Mouse (Mus musculus) limb, embryonic 13.5 days (tissue): ENCODE measurements around the gene Ppcs. TPM values are rescaled to one million over a fixed set of nuclear protein-coding genes. Genes with fewer than 3 reads are reported as not detected.

Source experiments
- ATAC-seq: fragments of 200-750 bp; cut with Nextera tagmentation; 2 replicates; pipeline ENCODE4 v1.8.0; 2017; ENCODE audit warnings: low read depth, moderate number of reproducible peaks, moderate TSS enrichment; ENCODE audit not compliant: low FRiP score
- H3K27ac ChIP-seq: fragments of 300-500 bp; sonication (generic); 2 replicates; pipeline ENCODE4 v1.5.1; 2015; ENCODE audit warnings: inconsistent platforms, mild to moderate bottlenecking, moderate library complexity
- H3K27me3 ChIP-seq: fragments of 300-500 bp; sonication (generic); 2 replicates; pipeline ENCODE4 v1.6.1; 2015; ENCODE audit warnings: mild to moderate bottlenecking, inconsistent platforms
- H3K36me3 ChIP-seq: fragments of 300-500 bp; sonication (generic); 2 replicates; pipeline ENCODE4 v1.6.1; 2015; ENCODE audit warnings: inconsistent platforms, mild to moderate bottlenecking, moderate library complexity
- H3K4me1 ChIP-seq: fragments of 300-500 bp; sonication (generic); 2 replicates; pipeline ENCODE4 v1.6.1; 2015; ENCODE audit warnings: inconsistent platforms
- H3K4me2 ChIP-seq: fragments of 300-500 bp; sonication (generic); replicated peaks from 2 replicates; pipeline ENCODE4 v1.6.1; 2015; ENCODE audit warnings: inconsistent platforms, mild to moderate bottlenecking, moderate library complexity
- H3K4me3 ChIP-seq: fragments of 300-500 bp; sonication (generic); 2 replicates; pipeline ENCODE4 v1.5.1; 2015; ENCODE audit warnings: moderate library complexity, mild to moderate bottlenecking, inconsistent platforms
- H3K9ac ChIP-seq: fragments of 300-500 bp; sonication (generic); 2 replicates; pipeline ENCODE4 v1.6.1; 2015; ENCODE audit warnings: mild to moderate bottlenecking, inconsistent platforms
- H3K9me3 ChIP-seq: fragments of 300-500 bp; sonication (generic); 2 replicates; pipeline ENCODE4 v1.6.1; 2016; ENCODE audit warnings: inconsistent platforms
- WGBS: fragments of 180-500 bp; shearing (Covaris S2); methylation state at CpG from one replicate; pipeline ENCODE4 v1.1.7; 2015; 5-methylcytosine and 5-hydroxymethylcytosine counted together
- polyA plus RNA-seq: library from polyadenylated mRNA; unstranded; fragments of >200 nt; fragmentation: Nextera tagmentation; extraction: Ambion mirVana; gene quantifications from 2 replicates; pipeline ENCODE4 v1.2.1, GENCODE M21; 2015

Gene Ppcs
- polyA plus RNA-seq, 1 experiment from 2014 or later = 29.3 TPM

DNA sequence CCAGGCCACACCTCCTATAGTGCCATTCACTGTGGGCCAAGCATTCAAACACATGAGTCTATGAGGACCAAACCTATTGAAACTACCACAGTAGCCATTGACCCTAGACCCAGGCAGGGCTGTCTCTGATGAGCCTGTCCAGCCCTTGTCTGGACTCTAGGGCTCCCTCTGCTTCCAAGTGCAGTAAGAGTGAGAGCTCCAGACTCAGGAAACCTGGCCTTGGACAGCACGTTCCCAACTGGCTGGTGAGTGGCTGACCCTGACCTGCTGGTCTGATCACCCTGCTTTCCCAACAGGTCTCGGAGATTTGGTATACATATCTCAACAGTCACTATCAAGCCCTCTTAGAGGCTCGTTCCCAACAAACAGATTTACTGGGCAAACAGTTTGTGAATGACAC lies 25.6 kb upstream of the Ppcs start:
- Histone ChIP-seq H3K4me3 (no peak overlapping the region), H3K4me1 (no peaks in the 10 kb centered on the region), H3K36me3 (no peaks in the 10 kb centered on the region), H3K27ac (no peak overlapping the region), H3K9me3 (no peaks in the 10 kb centered on the region), H3K4me2 (no peak overlapping the region), H3K27me3 (no peaks in the 10 kb centered on the region), H3K9ac (no peak overlapping the region)
- ATAC-seq = no peak
- WGBS = 84% methylated on average over 3 of the region's 3 CpGs

DNA sequence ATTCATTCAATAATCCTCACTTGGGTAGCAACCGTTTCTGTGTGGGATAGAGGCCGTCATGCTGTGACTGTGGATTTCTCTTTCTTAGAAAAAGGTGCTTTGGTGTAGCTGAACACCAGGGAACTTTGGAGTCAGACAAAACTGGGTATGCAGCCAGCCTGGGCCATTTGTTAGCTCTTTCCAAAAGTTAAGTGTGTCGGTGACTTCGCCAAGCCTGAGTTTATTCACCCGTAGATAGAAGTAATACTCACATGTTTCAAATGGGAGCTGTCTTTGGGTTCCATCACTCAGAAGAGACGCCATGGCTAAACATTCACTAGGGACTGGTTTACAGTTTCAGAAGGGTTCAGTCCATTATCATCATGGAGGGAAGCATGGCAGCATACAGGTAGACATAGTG lies 25.0 kb upstream of the Ppcs start:
- no peaks in the 10 kb centered on the region for H3K27me3 ChIP-seq
- no peak overlapping the region for H3K4me2 ChIP-seq
- no peaks in the 10 kb centered on the region for H3K36me3 ChIP-seq
- H3K9me3 ChIP-seq = no peaks in the 10 kb centered on the region
- no peak overlapping the region for H3K9ac ChIP-seq
- no peak overlapping the region for H3K27ac ChIP-seq
- WGBS = 89% methylated on average over 6 of the region's 6 CpGs
- ATAC-seq = no peak
- H3K4me1 ChIP-seq = 0 out of 2 replicates have a peak, but pooled peaks cover 5% of the 10 kb centered on the region
- no peak overlapping the region for H3K4me3 ChIP-seq

DNA sequence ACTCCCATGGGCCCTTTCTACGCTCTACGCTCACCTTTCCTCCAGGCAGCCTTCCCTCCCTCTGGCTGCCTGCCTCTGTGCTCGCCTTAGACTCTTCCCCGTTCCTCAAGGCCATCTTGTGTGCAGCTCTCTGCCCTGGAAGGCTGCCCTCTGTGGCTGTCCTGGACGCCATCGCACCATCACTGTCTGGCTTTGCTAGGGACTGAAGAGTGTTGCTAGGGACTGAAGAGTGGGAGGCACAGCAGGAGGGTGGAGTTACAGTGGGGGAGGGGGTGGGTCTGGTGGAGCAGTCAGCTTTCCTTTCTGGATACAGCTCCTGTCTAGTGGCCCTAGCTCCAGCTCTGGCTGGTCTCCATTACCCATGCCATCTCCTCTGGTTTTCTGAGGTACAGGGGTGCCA lies 20.3 kb upstream of the Ppcs start:
- no peak overlapping the region for H3K27ac ChIP-seq
- no peaks in the 10 kb centered on the region for H3K9me3 ChIP-seq
- H3K27me3 ChIP-seq = no peaks in the 10 kb centered on the region
- 0 out of 2 replicates have a peak, but pooled peaks cover 5% of the 10 kb centered on the region for H3K4me1 ChIP-seq
- no peak overlapping the region for H3K9ac ChIP-seq
- H3K4me3 ChIP-seq = no peak overlapping the region
- no peak for ATAC-seq
- no peak overlapping the region for H3K4me2 ChIP-seq
- WGBS = 39% methylated on average over 6 of the region's 6 CpGs
- H3K36me3 ChIP-seq = no peaks in the 10 kb centered on the region

DNA sequence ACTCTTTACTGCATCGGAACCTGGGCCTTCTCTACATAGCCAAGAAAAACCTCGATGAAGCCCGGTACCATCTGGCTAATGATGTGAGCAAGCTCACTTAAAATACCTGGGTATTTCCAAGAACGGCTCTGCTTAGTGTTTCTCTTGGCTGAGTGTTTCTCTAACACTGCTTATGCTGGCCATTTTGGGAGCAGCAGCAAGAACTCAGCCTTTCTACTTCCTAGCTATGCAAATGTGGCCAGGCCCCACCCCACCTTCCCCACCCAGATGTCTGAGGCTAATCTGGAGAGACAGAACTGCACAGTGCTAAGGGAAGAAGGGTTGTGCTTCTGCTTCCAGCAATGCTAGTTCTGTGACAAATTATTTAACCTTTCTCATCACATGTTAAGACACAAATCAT lies 19.6 kb upstream of the Ppcs start:
- no peak overlapping the region for H3K4me3 ChIP-seq
- no peaks in the 10 kb centered on the region for H3K9me3 ChIP-seq
- H3K27ac ChIP-seq = no peak overlapping the region
- H3K4me1 ChIP-seq = 0 out of 2 replicates have a peak, but pooled peaks cover 5% of the 10 kb centered on the region
- 89% methylated on average over 4 of the region's 4 CpGs for WGBS
- no peak overlapping the region for H3K9ac ChIP-seq
- H3K36me3 ChIP-seq = no peaks in the 10 kb centered on the region
- no peaks in the 10 kb centered on the region for H3K27me3 ChIP-seq
- no peak overlapping the region for H3K4me2 ChIP-seq
- ATAC-seq = no peak

DNA sequence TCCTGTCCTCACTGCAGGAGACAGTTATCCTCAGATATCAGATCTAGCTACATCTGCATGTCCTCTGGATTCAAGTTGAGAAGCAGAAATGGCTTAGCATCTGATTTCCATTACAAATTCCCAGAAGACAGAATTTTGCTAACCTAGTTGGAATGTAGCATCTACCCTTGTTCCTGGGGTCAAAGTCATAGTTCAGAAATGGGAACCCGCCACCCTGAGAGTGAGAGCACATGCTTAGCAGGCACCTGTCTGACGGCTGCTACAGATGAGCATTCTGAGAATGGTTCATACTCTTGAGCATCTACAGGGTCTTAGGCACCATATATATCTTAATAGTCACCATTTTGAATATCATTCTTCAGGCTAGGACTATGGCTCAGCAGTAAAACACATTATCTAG lies 15.7 kb upstream of the Ppcs start:
- H3K9me3 ChIP-seq = peaks cover 8% of the 10 kb centered on the region; the same call in 1 of the 2 replicates
- 85% methylated on average over 2 of the region's 2 CpGs for WGBS
- no peak overlapping the region for H3K9ac ChIP-seq
- H3K4me1 ChIP-seq = 0 out of 2 replicates have a peak, but pooled peaks cover 5% of the 10 kb centered on the region
- no peak for ATAC-seq
- no peaks in the 10 kb centered on the region for H3K36me3 ChIP-seq
- H3K27me3 ChIP-seq = no peaks in the 10 kb centered on the region
- no peak overlapping the region for H3K27ac ChIP-seq
- H3K4me2 ChIP-seq = no peak overlapping the region
- H3K4me3 ChIP-seq = no peak overlapping the region

DNA sequence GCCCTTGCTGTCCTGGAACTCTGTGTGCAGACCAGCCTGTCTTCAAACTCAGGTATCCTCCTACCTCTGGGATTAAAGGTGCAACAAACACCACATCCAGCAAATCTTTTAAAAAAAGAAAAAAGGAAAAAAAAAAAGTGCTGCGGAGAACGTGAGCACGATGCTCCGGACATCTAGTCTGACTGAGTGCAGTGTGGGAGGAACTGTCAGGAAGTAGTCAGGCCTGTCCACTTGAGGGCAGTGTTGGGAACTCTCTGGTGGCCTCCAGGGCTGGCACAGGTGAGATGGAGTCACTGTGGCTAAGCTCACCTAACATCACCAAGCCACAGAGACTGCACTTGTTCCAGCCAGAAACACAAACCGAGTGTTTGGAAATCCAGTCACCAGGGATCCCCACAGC lies 8.5 kb upstream of the Ppcs start:
- H3K9me3 ChIP-seq = peaks cover 3% of the 10 kb centered on the region; the same call in 1 of the 2 replicates
- ATAC-seq = no peak
- H3K27ac ChIP-seq = no peak overlapping the region
- H3K36me3 ChIP-seq = no peaks in the 10 kb centered on the region
- H3K4me2 ChIP-seq = no peak overlapping the region
- no peaks in the 10 kb centered on the region for H3K27me3 ChIP-seq
- WGBS = 33% methylated on average over 5 of the region's 5 CpGs
- no peak overlapping the region for H3K9ac ChIP-seq
- H3K4me3 ChIP-seq = no peak overlapping the region
- H3K4me1 ChIP-seq = no peaks in the 10 kb centered on the region

DNA sequence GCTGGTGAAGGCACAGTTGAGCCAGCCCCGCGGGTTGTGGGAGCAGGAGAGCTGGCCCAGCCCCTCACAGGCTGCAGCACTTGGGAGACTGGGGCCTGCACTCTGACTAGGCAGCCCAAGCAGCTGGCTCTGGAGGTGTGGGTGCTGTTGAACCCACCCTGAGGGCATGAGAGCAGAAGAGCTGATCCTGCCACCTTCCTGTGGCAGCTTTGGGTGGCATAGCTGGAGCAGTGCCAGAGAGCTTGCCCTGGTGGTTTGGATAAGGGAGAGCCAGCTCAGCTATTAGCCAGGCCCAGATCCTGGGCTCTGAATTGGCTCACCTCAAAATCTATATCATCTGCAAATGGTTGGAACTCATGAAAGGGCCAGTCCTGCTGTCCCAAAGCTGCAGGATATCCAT lies 5.5 kb upstream of the Ppcs start:
- no peak overlapping the region for H3K27ac ChIP-seq
- no peak for ATAC-seq
- H3K4me3 ChIP-seq = no peak overlapping the region
- no peaks in the 10 kb centered on the region for H3K27me3 ChIP-seq
- no peaks in the 10 kb centered on the region for H3K36me3 ChIP-seq
- no peaks in the 10 kb centered on the region for H3K9me3 ChIP-seq
- peaks cover 8% of the 10 kb centered on the region for H3K4me1 ChIP-seq
- H3K4me2 ChIP-seq = no peak overlapping the region
- WGBS = 43% methylated on average over 2 of the region's 2 CpGs
- H3K9ac ChIP-seq = no peak overlapping the region

DNA sequence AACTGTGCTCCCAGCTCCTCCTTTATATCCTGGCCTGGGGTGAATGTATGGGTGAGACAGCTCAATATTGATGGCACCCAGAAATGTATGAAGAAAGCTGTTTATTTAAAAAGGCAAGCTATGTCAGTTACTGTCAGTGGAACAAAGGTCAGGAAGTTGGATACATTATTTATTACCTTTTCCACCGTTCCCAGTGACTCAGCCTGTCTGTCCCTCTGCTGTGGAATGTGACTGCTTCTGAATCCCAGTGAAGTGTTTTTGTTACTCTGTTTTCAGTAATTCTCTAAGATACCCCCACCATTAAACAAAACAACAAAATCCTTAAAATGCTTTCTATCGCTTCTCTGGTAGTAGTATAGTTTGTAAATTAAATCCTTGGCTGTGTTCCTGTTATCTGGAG lies 3.4 kb upstream of the Ppcs start:
- Histone ChIP-seq H3K9me3 (no peaks in the 10 kb centered on the region), H3K9ac (no peak overlapping the region), H3K4me2 (no peak overlapping the region), H3K4me3 (no peak overlapping the region), H3K27ac (no peak overlapping the region), H3K36me3 (no peaks in the 10 kb centered on the region), H3K27me3 (no peaks in the 10 kb centered on the region), H3K4me1 (peaks cover 19% of the 10 kb centered on the region)
- ATAC-seq = no peak
- 53% methylated on average over 2 of the region's 2 CpGs for WGBS

DNA sequence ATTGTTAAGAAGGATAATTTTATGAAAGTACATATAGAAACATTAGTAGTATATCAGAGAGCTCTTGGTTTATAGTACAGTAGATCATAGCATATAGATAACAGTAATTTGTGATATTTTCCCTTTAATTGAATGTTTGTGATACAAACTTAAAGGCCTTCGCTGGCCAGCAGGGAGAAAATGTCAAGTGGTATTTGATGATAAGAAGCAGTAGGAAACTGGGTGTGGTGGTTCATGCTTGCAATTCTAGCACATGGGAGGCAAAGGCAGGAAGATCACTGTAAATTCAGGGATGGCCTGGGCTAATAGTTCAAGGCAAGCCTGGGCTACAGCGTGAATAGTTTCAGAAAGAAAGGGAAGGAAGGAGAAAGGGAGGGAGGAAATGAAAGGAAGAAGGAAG lies 2.9 kb upstream of the Ppcs start:
- ATAC-seq = no peak
- H3K27ac ChIP-seq = no peak overlapping the region
- no peak overlapping the region for H3K9ac ChIP-seq
- H3K36me3 ChIP-seq = no peaks in the 10 kb centered on the region
- H3K4me2 ChIP-seq = no peak overlapping the region
- peaks cover 19% of the 10 kb centered on the region for H3K4me1 ChIP-seq
- H3K9me3 ChIP-seq = no peaks in the 10 kb centered on the region
- H3K4me3 ChIP-seq = no peak overlapping the region
- 83% methylated on average over 2 of the region's 2 CpGs for WGBS
- H3K27me3 ChIP-seq = no peaks in the 10 kb centered on the region

DNA sequence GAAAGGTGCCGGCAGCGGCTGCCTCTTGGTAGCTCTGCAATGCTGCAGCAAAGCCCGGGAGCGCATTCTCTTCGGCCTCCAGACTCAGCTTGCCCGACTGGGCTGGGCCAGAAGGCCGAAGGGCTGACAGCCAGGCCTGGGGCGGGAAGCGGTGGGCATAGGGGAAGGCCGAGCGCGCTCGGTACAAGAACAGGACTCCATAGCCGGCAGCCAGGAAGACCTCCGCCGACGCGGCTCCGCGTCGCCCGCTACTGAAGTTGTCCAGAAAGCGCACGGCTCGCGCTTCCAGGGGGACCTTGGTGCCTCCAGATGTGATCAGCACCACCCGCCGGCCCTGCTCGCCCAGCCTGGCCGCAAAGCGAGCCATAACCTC lies 313 bp downstream of the Ppcs start:
- H3K4me1 ChIP-seq = peaks cover 19% of the 10 kb centered on the region
- no peaks in the 10 kb centered on the region for H3K9me3 ChIP-seq
- H3K9ac ChIP-seq = peak overlapping the region; percentile 90
- H3K27ac ChIP-seq = peak overlapping the region; percentile 85
- H3K4me2 ChIP-seq = peak overlapping the region; percentile 92
- peaks cover 9% of the 10 kb centered on the region for H3K36me3 ChIP-seq
- under 1% methylated on average over 31 of the region's 31 CpGs for WGBS
- H3K4me3 ChIP-seq = peak overlapping the region; percentile 73
- peak; percentile 58 for ATAC-seq
- H3K27me3 ChIP-seq = no peaks in the 10 kb centered on the region

DNA sequence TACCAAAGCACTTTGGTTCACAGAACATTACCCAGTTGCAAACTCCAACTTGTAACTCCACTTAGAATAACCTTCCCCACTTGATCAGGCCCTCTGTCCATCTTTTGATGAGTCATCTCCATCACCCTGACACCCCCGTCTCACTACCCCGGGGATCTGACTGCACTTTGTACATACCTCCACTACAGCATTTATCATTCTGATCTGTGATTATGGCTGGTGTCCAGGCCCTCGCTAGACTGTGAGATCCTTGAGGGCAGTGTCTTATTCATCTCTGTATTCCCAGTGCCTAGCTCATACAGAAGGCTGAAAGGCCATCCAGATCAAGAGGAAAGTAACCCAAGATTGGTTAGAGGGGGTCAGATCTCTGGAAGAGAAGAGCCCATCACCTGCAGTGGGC lies 1.0 kb downstream of the Ppcs start:
- no peak overlapping the region for H3K27ac ChIP-seq
- 63% methylated on average over 3 of the region's 3 CpGs for whole genome bisulfite sequencing
- no peaks in the 10 kb centered on the region for H3K9me3 ChIP-seq
- peaks cover 19% of the 10 kb centered on the region for H3K4me1 ChIP-seq
- H3K4me3 ChIP-seq = peak overlapping the region; percentile 73
- H3K36me3 ChIP-seq = peaks cover 9% of the 10 kb centered on the region
- peak overlapping the region; percentile 92 for H3K4me2 ChIP-seq
- no peak for ATAC-seq
- H3K9ac ChIP-seq = peak overlapping the region; percentile 90
- H3K27me3 ChIP-seq = no peaks in the 10 kb centered on the region

DNA sequence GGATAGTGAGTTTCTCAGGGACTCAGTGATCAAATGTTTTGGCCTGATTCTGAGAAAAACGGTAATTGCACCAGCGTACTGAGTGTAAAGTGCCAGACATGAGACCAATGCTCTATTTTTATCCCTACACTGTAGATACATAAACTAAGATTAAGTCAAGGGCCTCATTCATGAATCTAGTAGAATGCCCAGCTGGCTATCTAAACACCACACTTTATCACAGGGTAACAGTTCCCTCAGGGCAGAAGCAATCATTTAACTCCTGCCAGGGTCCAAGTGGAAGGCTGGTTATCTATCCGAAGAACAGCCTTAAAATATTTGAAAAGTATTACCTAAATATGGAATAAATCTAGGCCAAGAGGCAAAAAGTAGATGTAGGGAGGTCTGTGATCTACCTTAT lies 4.3 kb downstream of the Ppcs start:
- Histone ChIP-seq H3K4me3 (no peak overlapping the region), H3K9ac (no peak overlapping the region), H3K36me3 (peaks cover 9% of the 10 kb centered on the region), H3K9me3 (no peaks in the 10 kb centered on the region), H3K27me3 (no peaks in the 10 kb centered on the region), H3K4me1 (peaks cover 20% of the 10 kb centered on the region), H3K27ac (no peak overlapping the region), H3K4me2 (no peak overlapping the region)
- ATAC-seq = no peak
- WGBS = 88% methylated on average over 3 of the region's 3 CpGs

DNA sequence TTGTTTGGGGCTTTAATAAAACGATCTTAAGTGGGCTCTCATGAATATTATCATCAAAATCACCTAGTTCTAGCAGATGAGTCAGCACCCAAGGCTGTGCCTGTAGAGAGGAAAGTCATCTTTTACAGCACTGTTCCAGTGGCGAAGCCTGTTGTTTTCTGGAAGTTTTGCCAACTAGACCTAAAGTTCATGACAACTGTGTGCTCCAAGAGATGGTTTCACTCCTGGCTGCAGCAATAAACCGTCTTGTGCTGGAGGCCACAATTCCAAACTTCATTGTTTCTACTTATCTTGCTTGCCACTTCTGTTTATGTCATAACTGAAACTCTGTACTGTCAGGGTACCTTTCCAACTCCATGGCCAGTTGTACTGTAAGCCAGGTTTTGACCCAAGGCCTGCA lies 5.0 kb downstream of the Ppcs start:
- no peak overlapping the region for H3K4me3 ChIP-seq
- H3K27me3 ChIP-seq = no peaks in the 10 kb centered on the region
- H3K27ac ChIP-seq = no peak overlapping the region
- ATAC-seq = no peak
- H3K4me1 ChIP-seq = peaks cover 23% of the 10 kb centered on the region
- H3K4me2 ChIP-seq = no peak overlapping the region
- WGBS = 79% methylated on average over 3 of the region's 3 CpGs
- H3K9ac ChIP-seq = no peak overlapping the region
- H3K9me3 ChIP-seq = no peaks in the 10 kb centered on the region
- peaks cover 9% of the 10 kb centered on the region for H3K36me3 ChIP-seq
